Mouse (Mus musculus): ENCODE data around the gene Jpt1. TPM values are rescaled to one million over a fixed set of nuclear protein-coding genes. Genes with fewer than 3 reads are reported as not detected.
"Not testable (repeated sequence)": the region's sequence is repeated elsewhere in the genome, so short reads cannot be mapped to it uniquely, and the experiment has no call there.

The Jpt1 gene
- total RNA-seq, 4 experiments from 2014 or later, result 64.3 to 70.0 (median 66.3) TPM

DNA sequence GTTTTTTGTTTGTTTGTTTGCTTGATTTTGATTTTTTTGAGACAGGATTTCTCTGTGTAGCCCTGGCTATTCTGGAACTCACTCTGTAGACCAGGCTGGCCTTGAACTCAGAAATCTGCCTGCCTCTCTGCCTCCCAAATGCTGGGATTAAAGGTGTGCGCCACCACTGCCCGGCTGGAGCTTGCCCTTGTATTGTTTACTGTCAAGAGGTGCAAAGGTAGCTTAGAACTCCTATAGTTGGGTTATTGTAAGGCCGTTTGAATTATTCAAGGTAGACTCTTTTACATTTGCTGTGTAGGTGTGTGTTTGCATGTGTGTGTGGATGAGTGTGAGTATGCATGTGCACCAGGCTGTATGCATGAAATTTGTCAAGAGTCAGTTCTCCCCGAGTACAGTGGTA is 37.6 kb downstream of the Jpt1 start:
- DNase-seq (ENCODE audit: low spot score in 2 of 2), result not testable (repeated sequence)

DNA sequence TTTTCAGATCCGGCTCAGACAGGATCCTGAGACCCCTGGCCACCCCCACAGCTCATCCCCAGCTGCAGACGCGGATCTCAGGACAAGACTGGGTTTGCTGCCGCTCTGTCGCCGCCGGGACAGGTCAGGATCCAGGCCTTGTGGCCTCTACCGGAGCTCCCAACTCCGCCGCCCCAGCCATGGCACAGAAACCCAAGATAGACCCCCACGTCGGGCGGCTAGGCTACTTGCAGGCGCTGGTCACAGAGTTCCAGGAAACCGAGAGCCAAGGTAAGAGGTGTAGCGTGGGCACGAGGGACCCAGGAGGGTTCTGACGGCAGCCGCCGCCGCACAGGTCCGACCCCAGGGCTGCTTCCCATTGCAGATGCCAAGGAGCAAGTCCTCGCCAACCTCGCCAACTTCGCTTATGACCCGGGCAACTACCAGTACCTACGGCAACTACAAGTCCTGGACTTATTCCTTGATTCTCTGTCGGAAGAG is 38.4 kb downstream of the Jpt1 start:
- no peak for DNase-seq (ENCODE audit: low spot score in 2 of 2)

DNA sequence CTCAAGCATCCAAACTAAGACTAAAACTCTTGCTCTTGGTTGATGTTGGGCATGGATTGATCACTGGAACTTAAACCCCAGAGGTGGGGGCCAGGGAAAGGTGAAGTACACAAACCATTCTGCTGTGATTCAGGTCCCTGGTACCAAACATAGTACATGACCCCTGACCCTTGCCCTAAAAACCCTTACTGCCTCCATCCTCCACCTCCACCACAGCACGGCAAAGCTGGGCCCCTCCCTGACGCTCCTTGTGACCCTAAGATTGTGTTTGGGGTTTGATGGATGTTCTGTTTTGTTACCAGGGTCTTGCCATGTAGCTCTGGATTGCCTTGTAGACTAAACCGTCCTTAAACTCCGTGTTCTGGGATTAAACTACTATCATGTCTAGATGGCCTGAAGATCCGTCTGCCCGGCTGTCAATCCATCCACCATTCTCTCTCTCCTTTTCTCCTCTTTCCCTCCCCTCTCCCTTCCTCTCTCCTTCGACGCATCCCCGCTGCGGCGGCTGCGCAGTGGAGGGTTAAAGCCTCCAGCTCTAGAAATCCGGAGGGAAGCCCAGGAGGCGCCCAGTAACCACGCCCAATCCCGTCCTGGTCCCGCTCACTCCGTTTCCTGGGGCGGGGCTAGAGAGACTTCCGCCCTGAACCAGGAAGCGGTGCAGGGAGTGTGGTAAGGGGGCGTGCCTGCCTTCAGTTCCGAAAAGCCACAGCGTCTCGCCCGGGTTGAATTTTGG is 39.0 kb downstream of the Jpt1 start, which contains the start of gene Armc7:
Gene Armc7, plus strand, starts transcription at position 643 of the 733 bp plus-strand sequence.
- peak; percentile 89 to 92 for DNase-seq (ENCODE audit: low spot score in 2 of 2)

- peak; percentile 91 to 93 for DNase-seq (ENCODE audit: low spot score in 2 of 2)
These were observed 40.4 kb downstream of the Jpt1 start for GRCm38 (mm10) chr11:115473626-115474275.

GRCm38 (mm10) chr11:115472183-115472582 is 42.0 kb downstream of the Jpt1 start:
- no peak for DNase-seq (ENCODE audit: low spot score in 2 of 2)

DNA sequence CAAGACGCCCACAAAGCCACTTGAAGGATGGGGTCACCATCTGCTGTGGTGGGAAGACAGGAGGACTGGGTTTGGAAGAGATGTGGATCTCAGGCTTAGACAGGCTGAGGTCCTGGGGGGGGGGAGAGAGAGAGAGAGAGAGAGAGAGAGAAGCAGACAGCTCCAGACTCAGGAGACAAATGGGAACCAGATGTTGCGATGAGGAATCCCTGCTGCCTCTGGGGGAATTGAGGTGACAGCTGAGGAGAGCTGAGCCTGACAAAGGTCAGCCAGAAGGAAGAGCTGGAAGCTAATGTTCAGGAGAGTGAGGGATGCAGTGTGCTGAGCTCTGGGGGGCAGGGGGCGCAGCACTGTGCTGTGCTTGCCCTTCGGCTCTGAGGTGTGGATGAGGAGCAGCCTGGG is 47.0 kb downstream of the Jpt1 start:
- DNase-seq (ENCODE audit: low spot score in 2 of 2), result no peak

DNA sequence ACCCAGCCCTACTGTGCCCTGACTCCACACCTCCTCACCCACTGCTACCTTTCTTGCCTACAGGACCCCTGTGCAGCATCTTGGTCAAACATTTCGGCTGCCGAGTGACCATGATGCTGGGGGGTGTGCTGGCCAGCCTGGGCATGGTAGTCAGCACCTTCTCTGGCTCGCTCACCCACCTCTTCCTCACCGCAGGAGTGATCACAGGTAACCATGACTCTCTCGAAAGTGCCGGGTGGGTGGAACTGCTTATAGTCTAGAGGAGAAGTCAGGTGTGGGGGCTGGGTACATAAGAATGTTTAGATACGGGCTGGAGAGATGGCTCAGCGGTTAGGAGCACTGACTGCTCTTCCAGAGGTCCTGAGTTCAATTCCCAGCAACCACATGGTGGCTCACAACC is 49.3 kb downstream of the Jpt1 start:
- DNase-seq (ENCODE audit: low spot score in 2 of 2), result no peak

DNA sequence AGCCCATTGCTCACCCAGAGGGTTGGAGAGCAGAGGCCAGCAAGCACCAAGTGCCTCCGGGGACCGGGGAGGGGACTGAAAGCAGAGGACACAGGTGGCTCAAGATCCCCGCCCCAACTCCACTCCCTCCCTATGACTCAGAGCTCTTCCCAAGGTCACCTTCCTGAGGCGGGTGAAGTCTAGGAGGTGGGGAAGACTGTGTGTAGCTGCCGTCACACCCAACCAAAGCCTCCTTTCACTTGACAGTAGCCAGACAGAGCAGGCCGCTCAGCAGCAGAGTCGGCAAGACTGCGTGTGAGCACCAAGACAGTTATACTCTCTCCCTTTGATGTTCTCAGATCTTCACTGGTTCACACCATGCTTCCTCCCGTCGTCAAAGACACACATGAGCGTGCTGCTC is 50.8 kb downstream of the Jpt1 start:
- no peak for DNase-seq (ENCODE audit: low spot score in 2 of 2)

- DNase-seq (ENCODE audit: low spot score in 2 of 2), result no peak
These were observed 51.8 kb downstream of the Jpt1 start, which contains the start of gene Slc16a5 for GRCm38 (mm10) chr11:115462243-115462891. Slc16a5 (plus strand) TSS chr11:115462474.

DNA sequence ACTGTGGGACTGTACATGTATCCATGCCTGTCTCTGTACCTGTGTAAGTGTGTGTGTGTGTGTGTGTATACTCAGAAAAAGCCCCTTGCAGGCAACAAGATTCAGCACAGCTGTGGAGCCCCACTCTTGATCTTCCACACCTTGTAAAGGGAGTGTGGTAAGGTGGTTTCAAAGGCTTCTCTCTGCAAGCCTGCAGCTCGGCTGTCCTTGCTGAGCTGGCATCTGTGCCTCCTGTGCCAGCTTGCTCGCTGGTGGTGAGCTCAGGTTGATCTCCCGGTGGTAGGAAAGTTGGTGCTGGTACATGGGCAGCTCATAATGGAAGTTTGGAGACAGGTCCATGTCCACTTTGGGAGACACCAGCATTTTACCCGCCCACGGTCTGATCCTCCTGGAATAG is 52.3 kb downstream of the Jpt1 start:
- no peak for DNase-seq (ENCODE audit: low spot score in 2 of 2)

DNA sequence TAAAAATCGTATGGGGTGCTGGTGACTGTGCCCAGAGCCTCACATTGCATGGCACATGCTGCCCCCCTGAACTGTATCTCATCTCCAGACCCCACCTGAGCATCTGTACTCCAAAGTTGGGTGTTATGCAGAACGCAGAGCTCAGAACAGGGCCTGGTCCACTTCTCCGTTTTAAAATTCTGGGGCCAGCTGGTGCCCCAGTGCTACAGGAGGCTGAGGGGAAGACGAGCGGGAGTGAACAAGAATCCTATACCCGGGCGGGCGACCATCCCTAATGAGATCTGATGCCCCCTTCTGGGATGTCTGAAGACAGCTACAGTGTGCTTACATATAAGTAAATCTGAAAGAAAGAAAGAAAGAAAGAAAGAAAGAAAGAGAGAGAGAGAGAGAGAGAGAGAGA is 53.2 kb downstream of the Jpt1 start:
- no peak for DNase-seq (ENCODE audit: low spot score in 2 of 2)

- no peak for DNase-seq (ENCODE audit: low spot score in 2 of 2)
These were observed 56.8 kb downstream of the Jpt1 start for GRCm38 (mm10) chr11:115457405-115457804.

DNA sequence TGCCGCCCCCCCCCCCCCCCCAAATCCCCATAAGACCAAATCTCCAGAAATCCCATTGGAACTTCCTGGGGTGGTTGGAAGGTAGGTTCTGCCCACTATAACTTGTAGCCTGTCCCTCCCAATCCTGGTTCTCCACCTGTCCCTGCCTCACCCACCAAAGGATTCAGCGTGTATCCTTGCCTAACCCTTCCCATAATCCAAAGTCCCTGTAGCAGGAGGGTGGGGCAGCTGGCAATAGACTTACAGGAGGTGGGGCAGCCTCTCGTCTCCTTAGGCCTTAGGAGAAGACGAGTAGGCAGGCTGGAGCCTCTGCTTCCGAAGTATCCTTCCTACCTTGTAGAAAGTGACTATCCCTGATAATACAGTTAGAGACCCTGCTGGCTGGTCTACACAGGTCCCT is 58.0 kb downstream of the Jpt1 start:
- no peak for DNase-seq (ENCODE audit: low spot score in 2 of 2)

- no peak for DNase-seq (ENCODE audit: low spot score in 2 of 2)
These were observed 58.6 kb downstream of the Jpt1 start for GRCm38 (mm10) chr11:115455619-115456018.

- DNase-seq (ENCODE audit: low spot score in 2 of 2), result not testable (repeated sequence)
These were observed 59.4 kb downstream of the Jpt1 start for GRCm38 (mm10) chr11:115454822-115455221.

DNA sequence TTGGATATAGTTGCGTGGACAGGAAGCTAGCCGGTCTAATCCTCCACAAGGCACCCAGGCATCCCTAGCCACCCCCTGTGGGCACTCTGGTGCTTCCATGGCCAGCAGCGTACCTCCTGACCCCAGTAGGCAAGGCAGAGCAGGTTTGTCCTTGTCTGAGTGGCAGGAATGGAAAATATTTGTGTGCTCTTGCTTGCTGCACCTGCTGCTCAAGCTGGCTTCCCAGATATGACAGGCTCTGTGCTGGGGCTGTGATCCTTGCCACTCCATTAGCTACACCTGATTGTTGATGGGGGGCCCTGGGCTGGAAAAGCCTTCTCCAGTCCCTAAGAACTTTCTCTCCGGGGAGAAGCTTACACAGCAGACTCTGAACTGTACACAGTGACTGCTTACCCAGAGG is 60.9 kb downstream of the Jpt1 start:
- no peak for DNase-seq (ENCODE audit: low spot score in 2 of 2)

DNA sequence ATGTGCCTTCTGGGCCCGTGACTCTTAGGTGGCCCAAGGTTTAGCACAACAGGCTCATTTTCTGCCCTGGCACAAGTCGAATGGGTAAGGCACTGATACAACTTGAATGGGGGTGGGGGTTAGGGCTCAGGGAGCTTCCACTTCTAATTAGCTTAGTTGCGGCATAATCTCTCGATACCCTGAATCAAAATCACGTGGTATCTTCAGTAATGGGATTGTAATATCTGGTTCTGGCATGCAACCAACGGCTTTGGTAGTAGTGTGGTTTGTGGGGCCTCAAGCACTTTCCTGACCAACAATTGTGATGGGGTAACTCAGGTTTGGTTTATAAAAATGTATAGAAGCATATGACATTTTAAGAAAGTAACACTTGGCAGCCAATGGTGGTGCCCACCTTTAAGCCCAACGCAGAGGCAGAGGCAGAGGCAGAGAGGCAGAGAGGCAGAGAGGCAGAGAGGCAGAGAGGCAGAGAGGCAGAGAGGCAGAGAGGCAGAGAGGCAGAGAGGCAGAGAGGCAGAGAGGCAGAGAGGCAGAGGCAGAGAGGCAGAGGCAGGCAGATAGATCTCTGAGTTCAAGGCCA is 61.8 kb downstream of the Jpt1 start:
- no peak for DNase-seq (ENCODE audit: low spot score in 2 of 2)

DNA sequence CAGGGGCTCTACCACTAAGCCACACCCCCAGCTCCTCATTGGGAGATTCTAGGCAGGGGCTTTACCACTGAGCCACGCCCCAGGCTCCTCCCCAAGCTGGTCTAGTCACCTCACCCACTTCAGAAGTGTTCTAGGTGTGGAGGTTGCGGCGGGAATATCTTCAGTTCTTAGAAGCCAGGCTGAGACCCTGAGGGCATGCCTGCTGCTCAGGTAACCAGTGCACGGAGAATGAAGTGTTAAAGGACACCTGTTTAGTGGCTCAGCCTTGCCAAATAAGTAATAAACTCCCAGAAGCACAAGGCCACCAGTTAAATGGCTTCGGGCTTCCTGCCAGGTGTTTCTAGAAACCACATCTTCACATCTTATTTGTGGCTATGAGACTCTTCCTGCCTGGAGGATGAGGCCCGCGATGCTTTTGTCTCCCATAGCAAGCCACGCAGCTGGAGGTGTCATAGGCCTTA is 62.4 kb downstream of the Jpt1 start:
- DNase-seq (ENCODE audit: low spot score in 2 of 2), result no peak

DNA sequence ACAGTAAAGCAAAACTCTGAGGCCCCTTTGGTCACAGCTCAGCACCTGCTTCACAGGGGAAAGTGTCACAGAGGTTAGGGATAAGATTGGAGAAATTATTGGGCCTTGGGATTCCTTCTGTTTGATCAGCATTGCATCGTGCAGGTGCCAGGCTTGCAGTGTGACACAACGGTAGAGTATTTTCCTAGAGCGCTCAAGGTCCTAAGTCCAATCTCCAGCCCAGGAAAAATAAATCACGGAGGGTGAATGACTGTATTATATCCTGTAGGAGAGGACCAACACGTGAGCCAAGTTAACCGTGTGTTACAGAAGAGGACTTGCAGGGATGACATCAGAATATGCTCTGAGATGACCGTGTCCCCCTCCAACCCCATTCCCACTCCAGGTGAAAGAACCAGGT is 64.0 kb downstream of the Jpt1 start:
- no peak for DNase-seq (ENCODE audit: low spot score in 2 of 2)

DNA sequence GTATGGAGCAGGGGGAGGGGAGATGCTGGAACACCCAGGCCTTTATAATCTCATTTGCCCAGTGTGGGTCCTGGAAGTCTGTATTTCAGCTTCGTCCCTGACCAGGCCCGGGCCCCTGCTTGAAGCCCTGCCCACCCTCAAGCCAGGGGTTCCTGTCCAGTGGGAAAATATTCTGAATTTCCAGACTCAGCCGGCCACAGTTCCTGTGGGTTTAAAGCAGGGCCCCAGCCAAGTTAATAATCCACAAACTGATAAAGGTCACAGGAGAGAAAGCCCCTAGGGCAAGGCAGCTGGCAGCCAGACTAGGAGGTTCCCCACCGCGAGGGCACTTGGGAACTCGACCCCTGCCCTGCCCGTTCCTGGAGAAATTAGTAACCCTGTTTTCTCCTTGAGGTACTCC is 65.2 kb downstream of the Jpt1 start:
- no peak for DNase-seq (ENCODE audit: low spot score in 2 of 2)

GRCm38 (mm10) chr11:115448075-115448474 is 66.1 kb downstream of the Jpt1 start:
- no peak for DNase-seq (ENCODE audit: low spot score in 2 of 2)

All from gastrocnemius, adult 8-10 months (tissue).